Mouse (Mus musculus) adrenal gland, adult 2 months (tissue): ENCODE results near the gene Pik3cd. TPM values are rescaled to one million over a fixed set of nuclear protein-coding genes. Genes with fewer than 3 reads are reported as not detected.
A peak's percentile ranks its signal among the peaks of the same experiment; 100 is the strongest.

Source experiments
- DNase-seq: peaks from one replicate; pipeline ENCODE4 v3.0.0; 2021
- polyA plus RNA-seq: library from polyadenylated mRNA; depleted of rRNA; stranded (reverse); fragments of >200 nt; gene quantifications from 2 replicates; pipeline ENCODE4 v1.2.3, GENCODE M21; 2012
- total RNA-seq, 2 experiments: library from RNA; stranded (reverse); gene quantifications; 2 replicates each; pipeline ENCODE4 v1.2.3; 2021

Gene Pik3cd
- total and polyA plus RNA-seq, 3 experiments = 4.2 to 6.2 (median 6.1) TPM

DNA sequence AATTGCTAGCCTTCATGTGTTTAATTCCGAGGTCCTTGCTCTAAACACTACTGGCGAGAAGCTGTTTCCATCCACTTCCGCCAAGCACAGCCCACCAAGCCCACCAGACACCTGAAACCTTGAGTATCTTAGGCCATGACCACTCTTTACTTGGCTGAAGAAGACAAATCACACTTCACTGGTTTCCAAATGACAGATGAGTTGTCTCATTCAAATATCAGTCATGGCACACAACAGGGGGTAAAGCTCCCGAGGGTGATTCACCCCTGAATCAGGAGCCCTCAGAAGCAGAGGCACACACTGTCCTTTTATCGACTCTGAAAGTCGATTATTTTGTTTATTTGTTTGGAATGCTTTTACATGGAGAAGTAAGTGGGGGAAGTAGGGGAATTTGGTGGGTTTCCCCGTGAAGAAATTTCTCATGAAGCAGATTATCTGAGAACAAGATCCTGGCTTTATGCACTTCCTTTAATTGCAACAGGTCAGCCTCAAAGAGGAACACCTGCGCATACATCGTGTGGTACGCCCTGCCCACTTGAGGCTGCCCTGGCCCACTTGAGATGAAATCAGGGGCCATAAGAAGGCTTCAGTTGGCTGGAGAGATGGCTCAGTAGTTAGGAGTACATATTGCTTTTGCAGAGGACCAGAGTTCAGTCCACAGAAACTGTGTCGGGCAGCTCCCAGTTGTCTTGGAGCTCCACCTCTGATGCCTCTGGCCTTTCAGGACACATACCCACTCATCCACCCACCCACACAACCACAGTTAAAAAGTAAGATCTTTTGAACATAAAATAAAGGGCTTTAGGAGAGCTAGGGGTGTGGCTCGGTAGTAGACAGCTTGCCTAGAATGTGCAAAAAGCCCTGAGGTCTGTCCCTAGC lies 12.3 kb downstream of the Pik3cd start:
- DNase-seq = no peak

DNA sequence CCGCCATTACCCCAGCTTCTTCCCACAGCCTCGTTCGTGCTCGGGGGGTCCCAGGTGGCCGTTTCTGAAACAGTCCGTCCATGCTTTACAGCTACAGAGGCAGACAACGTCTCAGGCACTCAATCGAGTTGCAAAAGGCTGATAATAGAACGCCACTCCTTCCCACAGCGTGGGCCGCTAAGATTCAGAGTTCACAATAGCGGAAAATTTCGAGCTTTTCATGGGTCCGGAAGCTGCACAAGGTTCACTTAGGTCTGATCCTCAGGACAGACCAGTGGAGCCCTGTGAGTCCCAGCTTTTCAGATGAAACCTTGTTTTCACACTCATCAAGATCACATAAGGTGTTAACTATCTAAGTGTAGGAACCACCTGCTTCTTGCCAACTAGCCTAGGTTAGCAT lies 13.5 kb downstream of the Pik3cd start:
- DNase-seq = no peak

- DNase-seq = no peak
These were observed 17.3 kb downstream of the Pik3cd start for GRCm38 (mm10) chr4:149684841-149685623.

- DNase-seq = no peak
These were observed 18.5 kb downstream of the Pik3cd start for GRCm38 (mm10) chr4:149683875-149684274.

- no peak for DNase-seq
These were observed 23.2 kb downstream of the Pik3cd start for GRCm38 (mm10) chr4:149679056-149679770.

DNA sequence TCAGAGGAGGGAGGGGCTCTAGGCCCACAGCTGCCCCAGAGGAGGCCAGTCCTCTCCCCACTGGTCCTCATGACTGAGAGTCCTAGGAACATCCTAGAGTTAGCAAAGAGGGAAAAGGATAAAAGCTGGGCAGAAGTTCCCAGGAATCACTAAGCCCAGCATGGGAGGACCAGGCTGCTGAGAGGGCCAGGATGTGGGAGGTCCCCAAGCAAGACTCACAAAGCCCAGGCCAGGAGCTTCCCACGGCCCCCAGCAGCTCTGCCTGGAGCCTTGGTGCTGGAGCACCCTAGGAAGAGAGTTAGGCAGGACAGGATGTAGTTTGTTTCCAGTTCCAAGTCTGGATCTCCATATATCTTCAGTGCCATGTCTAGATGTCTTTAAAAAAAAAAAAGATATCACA lies 24.4 kb downstream of the Pik3cd start:
- no peak for DNase-seq

GRCm38 (mm10) chr4:149675378-149676261 lies 26.8 kb downstream of the Pik3cd start:
- DNase-seq = peak; percentile 92

GRCm38 (mm10) chr4:149674814-149675377 lies 27.5 kb downstream of the Pik3cd start:
- no peak for DNase-seq

DNA sequence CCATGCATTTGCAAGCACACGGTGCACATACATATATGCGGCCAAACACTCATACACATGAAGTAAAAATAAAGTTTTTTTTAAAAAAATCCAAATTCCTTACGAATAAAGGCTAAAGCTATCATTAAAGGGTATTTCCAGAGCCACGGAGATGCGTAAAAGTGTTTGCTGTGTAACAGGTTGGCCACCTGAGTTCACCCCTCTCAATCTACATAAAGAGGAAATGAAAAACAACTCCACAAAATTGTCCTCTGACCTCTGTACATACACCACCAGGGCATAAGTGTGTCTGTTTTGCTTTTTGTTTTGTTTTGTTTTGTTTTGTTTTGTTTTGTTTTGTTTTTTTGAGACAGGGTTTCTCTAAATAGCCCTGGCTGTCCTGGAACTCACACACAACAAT lies 29.6 kb downstream of the Pik3cd start:
- DNase-seq = no peak

DNA sequence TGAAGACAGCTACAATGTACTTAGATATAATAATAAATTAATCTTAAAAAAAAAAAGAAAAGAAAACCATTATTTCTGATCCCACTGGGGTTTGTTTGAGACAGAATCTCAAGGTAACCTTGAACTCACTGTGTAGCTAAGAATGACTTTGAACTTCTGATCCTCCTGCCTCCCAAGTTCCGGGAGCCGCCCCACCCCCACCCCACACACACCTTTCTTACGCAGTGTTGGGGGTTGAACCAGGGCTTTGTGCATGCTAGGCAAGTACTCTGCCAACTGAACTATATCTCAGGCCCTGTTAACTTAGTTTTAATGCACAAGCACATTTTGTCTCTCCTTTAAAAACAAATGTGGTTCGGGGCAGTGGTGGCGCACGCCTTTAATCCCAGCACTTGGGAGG lies 31.2 kb downstream of the Pik3cd start:
- DNase-seq = no peak

- DNase-seq = no peak
These were observed 36.7 kb downstream of the Pik3cd start for GRCm38 (mm10) chr4:149665692-149666090.

DNA sequence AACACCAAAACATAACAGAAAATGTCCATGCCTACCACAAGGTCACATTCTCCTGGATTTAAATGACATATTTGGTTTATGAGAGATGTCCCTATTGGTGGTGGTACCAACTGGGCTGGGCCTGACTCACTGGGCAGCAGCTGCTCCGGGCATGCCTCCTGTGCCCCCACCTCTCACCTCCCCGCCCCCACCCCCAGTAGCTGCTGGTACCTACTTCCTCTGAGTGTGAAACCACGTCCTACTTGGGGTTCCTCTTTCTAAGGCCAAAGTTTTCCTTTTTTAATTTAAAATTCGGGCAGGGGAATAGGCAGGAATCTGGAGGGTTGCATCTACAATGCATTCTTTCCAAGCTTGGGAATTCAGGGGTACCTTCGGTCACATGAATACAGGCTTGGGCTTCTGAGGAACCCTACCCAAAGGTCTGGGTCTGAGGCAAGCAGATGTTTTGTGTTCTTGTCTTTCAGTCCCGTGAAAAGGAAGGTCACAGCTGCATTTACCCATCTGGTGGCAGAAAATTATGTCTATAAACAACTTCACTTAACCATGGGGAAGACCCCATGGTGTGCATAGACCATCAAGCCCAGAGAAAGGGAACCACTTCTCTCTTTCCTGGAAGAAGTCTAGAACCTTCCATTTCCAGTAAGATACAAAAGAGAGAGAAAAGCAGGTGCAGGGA lies 37.2 kb downstream of the Pik3cd start:
- no peak for DNase-seq

GRCm38 (mm10) chr4:149663849-149664503 lies 38.4 kb downstream of the Pik3cd start:
- no peak for DNase-seq

DNA sequence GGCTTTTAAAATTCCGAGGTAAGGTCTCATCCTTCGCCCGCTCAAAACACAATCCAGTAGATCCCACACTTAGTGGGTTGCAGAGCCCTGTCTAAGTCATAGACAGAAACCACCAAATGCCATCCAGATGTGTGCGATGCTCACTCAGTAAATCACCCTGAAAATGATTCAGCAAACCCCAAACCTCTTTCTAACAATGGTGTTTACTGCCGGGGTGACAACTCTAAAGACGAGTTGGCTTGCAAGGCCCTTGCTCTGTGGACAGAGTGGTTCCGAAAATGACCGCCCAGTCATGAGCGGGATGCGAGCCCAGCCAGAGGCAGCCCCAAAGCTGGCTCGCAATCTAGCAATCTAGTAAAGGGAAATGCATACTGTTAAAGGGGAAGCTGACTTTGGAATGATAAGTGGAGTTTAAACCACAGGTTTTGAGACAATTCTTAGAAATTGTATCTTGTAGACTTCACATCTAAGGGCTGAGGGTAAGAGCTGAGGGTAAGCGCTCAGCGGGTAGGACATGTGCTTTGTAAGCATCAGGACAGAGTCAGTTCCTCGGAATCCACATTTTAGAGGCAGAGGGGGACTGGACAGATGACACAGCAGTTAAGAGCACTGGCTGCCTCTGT lies 40.3 kb downstream of the Pik3cd start:
- no peak for DNase-seq

DNA sequence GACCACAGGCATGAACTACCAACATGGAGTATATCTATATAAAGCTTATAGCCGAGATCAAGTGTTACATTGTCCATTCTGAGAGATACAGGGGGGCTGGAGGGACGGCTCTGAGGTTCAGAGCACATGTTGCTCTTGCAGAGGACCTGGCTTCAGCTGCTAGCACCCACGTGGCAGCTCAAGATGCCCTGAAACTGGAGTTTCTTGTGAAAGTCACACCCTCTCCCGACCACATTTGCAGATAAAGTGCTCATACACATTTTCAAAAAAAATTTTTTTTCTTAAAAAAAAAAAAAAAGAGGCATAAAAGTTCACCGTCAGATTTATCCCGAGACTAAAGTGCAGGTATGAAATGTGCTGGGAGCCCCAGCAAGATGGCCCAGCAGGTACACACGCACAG lies 41.8 kb downstream of the Pik3cd start:
- no peak for DNase-seq

DNA sequence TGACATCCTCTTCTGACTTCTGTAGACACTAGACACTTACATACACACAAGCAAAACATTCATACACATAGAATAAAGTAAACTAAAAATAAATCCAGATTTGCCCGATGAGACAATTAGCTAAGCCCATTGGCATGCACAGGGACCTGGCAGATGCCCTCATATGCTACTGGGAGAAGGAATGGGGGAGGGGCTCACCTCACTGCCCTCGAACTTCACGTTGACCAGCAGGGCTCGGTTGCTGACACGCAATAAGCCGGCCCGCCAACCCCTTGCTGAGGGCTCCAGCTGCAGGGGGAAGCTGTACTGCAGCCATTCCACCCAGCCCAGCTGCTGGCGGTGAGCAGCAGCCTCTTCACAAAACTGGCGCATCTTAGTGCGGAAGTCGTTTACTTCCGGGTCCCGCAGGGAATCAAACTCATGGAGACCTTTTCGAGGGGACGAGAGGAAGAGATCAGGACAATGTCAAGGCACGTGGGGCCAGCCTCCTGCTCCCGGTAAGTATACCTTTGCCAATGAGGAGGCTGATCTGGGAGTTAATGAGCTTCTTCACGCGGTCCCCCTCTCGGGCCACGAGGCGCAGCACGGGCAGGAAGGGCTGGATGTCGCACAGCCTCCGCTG lies 42.8 kb downstream of the Pik3cd start:
- DNase-seq = no peak

- DNase-seq = no peak
These were observed 44.4 kb downstream of the Pik3cd start for GRCm38 (mm10) chr4:149657858-149658416.

- DNase-seq = peak; percentile 18
These were observed 48.1 kb downstream of the Pik3cd start for GRCm38 (mm10) chr4:149654232-149654631.
